ENCODE assay signal across 8 mouse cellular contexts in the genomic region with DNA sequence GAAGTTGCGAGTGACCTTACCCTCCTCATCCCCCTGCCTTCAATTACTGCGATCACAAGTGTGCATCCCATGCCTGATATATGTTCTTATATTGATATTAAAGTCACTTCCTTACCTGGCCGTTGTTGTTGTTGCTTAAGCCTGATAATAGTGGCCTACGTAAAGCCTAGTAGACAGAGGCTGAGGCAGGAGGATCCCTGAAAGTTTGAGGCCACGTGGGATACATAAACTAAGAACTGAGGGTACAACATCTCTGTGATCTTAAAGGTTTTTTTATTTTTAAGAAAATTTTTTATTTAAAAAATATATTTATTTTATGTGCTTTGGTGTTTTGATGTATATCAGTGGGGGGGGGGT. TPM values are rescaled to one million over a fixed set of nuclear protein-coding genes. Genes with fewer than 3 reads are reported as not detected.
DNase-seq lines count a peak whose midpoint lies in the region; ATAC-seq and TF ChIP-seq lines count a peak whose summit lies in the region.

A gene (plus strand): TSS at position 258 of the 357 bp plus-strand sequence.

- no peak for ATAC-seq in kidney, postnatal 0 days (replicated peaks; ENCODE audit: low FRiP score, low read depth)
- ATAC-seq in embryonic facial prominence, embryonic 13.5 days (ENCODE audit: insufficient number of reproducible peaks, insufficient read depth, low FRiP score, low TSS enrichment, low read depth): no peak
- no peak for ATAC-seq in hindbrain, embryonic 16.5 days
- no peak for ATAC-seq in midbrain, embryonic 16.5 days
- ATAC-seq in megakaryocyte-erythroid progenitor cell, adult 5-6 weeks (replicated peaks; ENCODE audit: low FRiP score, low TSS enrichment, poor library complexity, severe bottlenecking): no peak

- peak within 1 kb of the TSS; percentile 78 for H3K9ac ChIP-seq in kidney, postnatal 0 days (ENCODE audit: low read depth, low read length)
- H3K9ac ChIP-seq in embryonic facial prominence, embryonic 13.5 days: peak within 1 kb of the TSS; percentile 87; the same call in 1 of the 2 replicates
- no peak within 1 kb of the TSS for H3K9ac ChIP-seq in hindbrain, embryonic 16.5 days (ENCODE audit: low read depth, low read length)
- H3K9ac ChIP-seq in midbrain, embryonic 16.5 days (ENCODE audit: low read depth, low read length): no peak within 1 kb of the TSS; the same call in 1 of the 2 replicates

- WGBS in kidney, postnatal 0 days: 91% methylated on average over 5 of the region's 5 CpGs
- WGBS in embryonic facial prominence, embryonic 13.5 days: 93% methylated on average over 5 of the region's 5 CpGs
- 97% methylated on average over 5 of the region's 5 CpGs for WGBS in hindbrain, embryonic 16.5 days
- WGBS in midbrain, embryonic 16.5 days: 94% methylated on average over 5 of the region's 5 CpGs

- TF ChIP-seq CTCF in kidney, postnatal 0 days (IDR thresholded peaks at IDR 0.05; ENCODE audit: low read depth): no peak

- DNase-seq in kidney, postnatal 0 days (ENCODE audit: low spot score): no peak
- no peak for DNase-seq in kidney, adult 8-10 months
- no peak for DNase-seq in cerebellum, postnatal 4 days (ENCODE audit: low spot score in 2 of 2)
- DNase-seq in kidney, postnatal 4 days: no peak

- peak within 1 kb of the TSS; percentile 90 for H3K27ac ChIP-seq in kidney, postnatal 0 days
- peak within 1 kb of the TSS; percentile 92 for H3K27ac ChIP-seq in embryonic facial prominence, embryonic 13.5 days
- H3K27ac ChIP-seq in hindbrain, embryonic 16.5 days (ENCODE audit: low read depth, low read length): peak within 1 kb of the TSS; percentile 71
- peak within 1 kb of the TSS; percentile 76 for H3K27ac ChIP-seq in midbrain, embryonic 16.5 days (ENCODE audit: low read length)

- peaks cover 45% of the 10 kb centered on the region for H3K4me1 ChIP-seq in kidney, postnatal 0 days (replicated peaks; ENCODE audit: insufficient read depth, low read length)
- peaks cover 76% of the 10 kb centered on the region for H3K4me1 ChIP-seq in embryonic facial prominence, embryonic 13.5 days
- peaks cover 24% of the 10 kb centered on the region for H3K4me1 ChIP-seq in hindbrain, embryonic 16.5 days (ENCODE audit: control insufficient read depth, insufficient read depth, low read depth, low read length)
- H3K4me1 ChIP-seq in midbrain, embryonic 16.5 days (ENCODE audit: control insufficient read depth, insufficient read depth, low read length): peaks cover 30% of the 10 kb centered on the region

- no peaks in the 10 kb centered on the region for H3K9me3 ChIP-seq in kidney, postnatal 0 days (replicated peaks; ENCODE audit: low read length)
- H3K9me3 ChIP-seq in embryonic facial prominence, embryonic 13.5 days: no peaks in the 10 kb centered on the region
- no peaks in the 10 kb centered on the region for H3K9me3 ChIP-seq in hindbrain, embryonic 16.5 days (ENCODE audit: control insufficient read depth, low read length)
- H3K9me3 ChIP-seq in midbrain, embryonic 16.5 days (replicated peaks; ENCODE audit: control insufficient read depth, low read length, poor library complexity, severe bottlenecking): no peaks in the 10 kb centered on the region

- no peaks in the 10 kb centered on the region for H3K27me3 ChIP-seq in kidney, postnatal 0 days (ENCODE audit: insufficient read depth, low read length)
- H3K27me3 ChIP-seq in embryonic facial prominence, embryonic 13.5 days: no peaks in the 10 kb centered on the region
- H3K27me3 ChIP-seq in hindbrain, embryonic 16.5 days (replicated peaks; ENCODE audit: control insufficient read depth, insufficient read depth, low read length): no peaks in the 10 kb centered on the region
- no peaks in the 10 kb centered on the region for H3K27me3 ChIP-seq in midbrain, embryonic 16.5 days (ENCODE audit: control insufficient read depth, insufficient read depth, low read depth, low read length)

- peak within 1 kb of the TSS; percentile 68 for H3K4me2 ChIP-seq in kidney, postnatal 0 days (ENCODE audit: low read length)
- H3K4me2 ChIP-seq in embryonic facial prominence, embryonic 13.5 days: peak within 1 kb of the TSS; percentile 86
- H3K4me2 ChIP-seq in hindbrain, embryonic 16.5 days (ENCODE audit: low read length): peak within 1 kb of the TSS; percentile 55
- H3K4me2 ChIP-seq in midbrain, embryonic 16.5 days (ENCODE audit: low read length): peak within 1 kb of the TSS; percentile 29; the same call in 1 of the 2 replicates

- 0 out of 2 replicates have a peak, but pooled peaks cover under 1% of the 10 kb centered on the region for H3K36me3 ChIP-seq in kidney, postnatal 0 days (ENCODE audit: insufficient read depth, low read length)
- H3K36me3 ChIP-seq in embryonic facial prominence, embryonic 13.5 days: peaks cover 6% of the 10 kb centered on the region
- H3K36me3 ChIP-seq in hindbrain, embryonic 16.5 days (ENCODE audit: control insufficient read depth, insufficient read depth, low read length): no peaks in the 10 kb centered on the region
- H3K36me3 ChIP-seq in midbrain, embryonic 16.5 days (ENCODE audit: control insufficient read depth, insufficient read depth, low read length): no peaks in the 10 kb centered on the region

- H3K4me3 ChIP-seq in kidney, postnatal 0 days (replicated peaks; ENCODE audit: low read depth, low read length): peak within 1 kb of the TSS; percentile 70
- peak within 1 kb of the TSS; percentile 68 for H3K4me3 ChIP-seq in embryonic facial prominence, embryonic 13.5 days
- H3K4me3 ChIP-seq in hindbrain, embryonic 16.5 days (ENCODE audit: low read length): peak within 1 kb of the TSS; percentile 39
- H3K4me3 ChIP-seq in midbrain, embryonic 16.5 days (ENCODE audit: low read depth, low read length): no peak within 1 kb of the TSS

RNA-seq across cellular contexts. Expression of the gene that starts here (rescaled TPM):
- 15.7 and 16.9 TPM in 2 replicates for polyA plus RNA-seq in kidney, postnatal 0 days (2015; fragmentation: Nextera tagmentation; extraction: Ambion mirVana)
- polyA plus RNA-seq in embryonic facial prominence, embryonic 13.5 days (2015; fragmentation: Nextera tagmentation; extraction: Ambion mirVana): 20.7 and 22.1 TPM in 2 replicates
- 7.9 and 9.9 TPM in 2 replicates for polyA plus RNA-seq in hindbrain, embryonic 16.5 days (2015; fragmentation: Nextera tagmentation; extraction: Ambion mirVana)
- 6.4 and 6.9 TPM in 2 replicates for polyA plus RNA-seq in midbrain, embryonic 16.5 days (2015; fragmentation: Nextera tagmentation; extraction: Ambion mirVana)
- 0.79 and 2.7 TPM in 2 replicates for total RNA-seq in megakaryocyte-erythroid progenitor cell, adult 5-6 weeks (2014; fragmentation: Nextera tagmentation)
- 1.1 and 5.3 TPM in 2 replicates for total RNA-seq in megakaryocyte-erythroid progenitor cell, adult 5-6 weeks (2017)

Comparison
In these comparisons a context has a peak if more than half of its experiments do, and no peak if none do; other contexts are left out.
1. H3K4me2 ChIP-seq: peak in every context shown above with its lines; median percentile 86 in embryonic facial prominence, embryonic 13.5 days; 68 in kidney, postnatal 0 days; 55 in hindbrain, embryonic 16.5 days; 29 in midbrain, embryonic 16.5 days.
2. H3K9ac ChIP-seq: peak in kidney, postnatal 0 days (single experiment) and embryonic facial prominence, embryonic 13.5 days (single experiment); none in hindbrain, embryonic 16.5 days (single experiment) and midbrain, embryonic 16.5 days (single experiment).
3. Peak in every context shown above with its lines, with median percentiles within 50 percentile points of each other: H3K27ac ChIP-seq.